Mouse (Mus musculus) E14TG2a.4 (cell line): Measurements from ENCODE around the gene Scfd2.

Experiments
- H3K27me3 ChIP-seq: 2 replicates; pipeline ENCODE4 v1.6.1; 2014; ENCODE audit warnings: low read length, control low read depth; ENCODE audit not compliant: insufficient read depth
- H3K36me3 ChIP-seq: 2 replicates; pipeline ENCODE4 v1.6.1; 2014; ENCODE audit warnings: low read length, control low read depth; ENCODE audit not compliant: insufficient read depth
- H3K4me1 ChIP-seq: replicated peaks from 2 replicates; pipeline ENCODE4 v1.6.1; 2014; ENCODE audit warnings: low read depth, low read length, control low read depth
- H3K4me3 ChIP-seq: replicated peaks from 2 replicates; pipeline ENCODE4 v1.5.1; 2014; ENCODE audit warnings: mild to moderate bottlenecking, low read length
- H3K9me3 ChIP-seq: 2 replicates; pipeline ENCODE4 v1.6.1; 2014; ENCODE audit warnings: low read length, control low read depth
- CTCF ChIP-seq: conservative IDR thresholded peaks from 2 replicates; pipeline ENCODE4 v1.5.1; 2014; ENCODE audit warnings: low read length
- NANOG ChIP-seq: IDR thresholded peaks from 2 replicates; pipeline ENCODE4 v1.6.1; 2014; ENCODE audit warnings: borderline replicate concordance, low read length, mixed read lengths
- POU5F1 ChIP-seq: IDR thresholded peaks from 2 replicates; pipeline ENCODE4 v1.6.1; 2014; ENCODE audit warnings: low read length, borderline replicate concordance

Gene Scfd2

GRCm38 (mm10) chr5:74316333-74316945 is 215.1 kb downstream of the Scfd2 start:
- Histone ChIP-seq H3K4me3 (no peak overlapping the region), H3K4me1 (no peaks in the 10 kb centered on the region), H3K27me3 (no peaks in the 10 kb centered on the region), H3K36me3 (no peaks in the 10 kb centered on the region; the same call in 1 of the 2 replicates), H3K9me3 (no peaks in the 10 kb centered on the region)
- no peak for TF ChIP-seq CTCF
- TF ChIP-seq NANOG = no peak
- no peak for TF ChIP-seq POU5F1

GRCm38 (mm10) chr5:74315471-74316245 is 215.9 kb downstream of the Scfd2 start:
- TF ChIP-seq NANOG = no peak
- no peak for TF ChIP-seq POU5F1
- TF ChIP-seq CTCF = no peak
- Histone ChIP-seq H3K4me3 (no peak overlapping the region), H3K9me3 (no peaks in the 10 kb centered on the region), H3K27me3 (no peaks in the 10 kb centered on the region), H3K36me3 (no peaks in the 10 kb centered on the region; the same call in 1 of the 2 replicates), H3K4me1 (no peaks in the 10 kb centered on the region)

GRCm38 (mm10) chr5:74314501-74314900 is 217.1 kb downstream of the Scfd2 start:
- Histone ChIP-seq H3K27me3 (no peaks in the 10 kb centered on the region), H3K9me3 (no peaks in the 10 kb centered on the region), H3K4me3 (no peak overlapping the region), H3K4me1 (no peaks in the 10 kb centered on the region), H3K36me3 (no peaks in the 10 kb centered on the region; the same call in 1 of the 2 replicates)
- no peak for TF ChIP-seq CTCF
- no peak for TF ChIP-seq NANOG
- TF ChIP-seq POU5F1 = no peak

GRCm38 (mm10) chr5:74313542-74313941 is 218.0 kb downstream of the Scfd2 start:
- no peaks in the 10 kb centered on the region; the same call in 1 of the 2 replicates for H3K36me3 ChIP-seq
- no peak for TF ChIP-seq POU5F1
- TF ChIP-seq CTCF = no peak
- no peak for TF ChIP-seq NANOG
- no peaks in the 10 kb centered on the region for H3K9me3 ChIP-seq
- no peaks in the 10 kb centered on the region for H3K27me3 ChIP-seq
- no peak overlapping the region for H3K4me3 ChIP-seq
- H3K4me1 ChIP-seq = no peaks in the 10 kb centered on the region

- no peak for TF ChIP-seq POU5F1
- Histone ChIP-seq H3K36me3 (no peaks in the 10 kb centered on the region; the same call in 1 of the 2 replicates), H3K9me3 (no peaks in the 10 kb centered on the region), H3K4me3 (no peak overlapping the region), H3K4me1 (no peaks in the 10 kb centered on the region), H3K27me3 (no peaks in the 10 kb centered on the region)
Observed at GRCm38 (mm10) chr5:74311865-74312264, 219.7 kb downstream of the Scfd2 start.

GRCm38 (mm10) chr5:74311200-74311825 is 220.2 kb downstream of the Scfd2 start:
- Histone ChIP-seq H3K4me3 (no peak overlapping the region), H3K4me1 (no peaks in the 10 kb centered on the region), H3K9me3 (no peaks in the 10 kb centered on the region), H3K27me3 (no peaks in the 10 kb centered on the region), H3K36me3 (no peaks in the 10 kb centered on the region; the same call in 1 of the 2 replicates)
- TF ChIP-seq POU5F1 = no peak
- TF ChIP-seq CTCF = peak; percentile 93
- no peak for TF ChIP-seq NANOG

- no peak for TF ChIP-seq NANOG
- TF ChIP-seq POU5F1 = no peak
- no peak for TF ChIP-seq CTCF
- Histone ChIP-seq H3K9me3 (peaks cover 3% of the 10 kb centered on the region; the same call in 1 of the 2 replicates), H3K27me3 (no peaks in the 10 kb centered on the region), H3K36me3 (no peaks in the 10 kb centered on the region; the same call in 1 of the 2 replicates), H3K4me1 (no peaks in the 10 kb centered on the region), H3K4me3 (no peak overlapping the region)
Observed at GRCm38 (mm10) chr5:74310101-74310500, 221.5 kb downstream of the Scfd2 start.

GRCm38 (mm10) chr5:74307242-74307641 is 224.3 kb downstream of the Scfd2 start:
- peaks cover 3% of the 10 kb centered on the region; the same call in 1 of the 2 replicates for H3K9me3 ChIP-seq
- H3K27me3 ChIP-seq = no peaks in the 10 kb centered on the region
- no peaks in the 10 kb centered on the region for H3K4me1 ChIP-seq
- no peak overlapping the region for H3K4me3 ChIP-seq
- no peak for TF ChIP-seq CTCF
- no peak for TF ChIP-seq POU5F1
- TF ChIP-seq NANOG = no peak
- H3K36me3 ChIP-seq = no peaks in the 10 kb centered on the region
